Mouse (Mus musculus): ENCODE results near the gene Tacc3. TPM values are rescaled to one million over a fixed set of nuclear protein-coding genes. Genes with fewer than 3 reads are reported as not detected.

Tacc3 gene
- polyA plus RNA-seq, 1 experiment: 237 TPM

GRCm38 (mm10) chr5:33692393-33692792 lies 34.5 kb downstream of the Tacc3 start:
- no peaks in the 10 kb centered on the region for H3K4me1 ChIP-seq (ENCODE audit: control insufficient read depth, insufficient read depth, low read length)
- 8% methylated on average over 24 of the region's 24 CpGs for WGBS
- no peak overlapping the region for H3K27ac ChIP-seq (ENCODE audit: control insufficient read depth, insufficient read depth, low read depth, low read length, poor library complexity)
- H3K4me3 ChIP-seq (replicated peaks; ENCODE audit: control insufficient read depth, low read depth, low read length): no peak overlapping the region
- TF ChIP-seq CTCF (IDR thresholded peaks at IDR 0.05; ENCODE audit: control insufficient read depth, insufficient read depth, low read length): no peak
- TF ChIP-seq POLR2A (IDR thresholded peaks at IDR 0.05; ENCODE audit: borderline replicate concordance, control insufficient read depth, low read depth, low read length): no peak

- Histone ChIP-seq H3K4me1 (ENCODE audit: control insufficient read depth, insufficient read depth, low read length) (no peaks in the 10 kb centered on the region), H3K27ac (ENCODE audit: control insufficient read depth, insufficient read depth, low read depth, low read length, poor library complexity) (no peak overlapping the region), H3K4me3 (replicated peaks; ENCODE audit: control insufficient read depth, low read depth, low read length) (no peak overlapping the region)
- WGBS: 91% methylated on average over 9 of the region's 9 CpGs
- TF ChIP-seq POLR2A (IDR thresholded peaks at IDR 0.05; ENCODE audit: borderline replicate concordance, control insufficient read depth, low read depth, low read length) (no peak), CTCF (IDR thresholded peaks at IDR 0.05; ENCODE audit: control insufficient read depth, insufficient read depth, low read length) (no peak)
Observed at GRCm38 (mm10) chr5:33694461-33694847, 36.5 kb downstream of the Tacc3 start.

- TF ChIP-seq POLR2A (IDR thresholded peaks at IDR 0.05; ENCODE audit: borderline replicate concordance, control insufficient read depth, low read depth, low read length) (no peak), CTCF (IDR thresholded peaks at IDR 0.05; ENCODE audit: control insufficient read depth, insufficient read depth, low read length) (no peak)
- no peak overlapping the region for H3K4me3 ChIP-seq (replicated peaks; ENCODE audit: control insufficient read depth, low read depth, low read length)
- no peaks in the 10 kb centered on the region for H3K4me1 ChIP-seq (ENCODE audit: control insufficient read depth, insufficient read depth, low read length)
- H3K27ac ChIP-seq (ENCODE audit: control insufficient read depth, insufficient read depth, low read depth, low read length, poor library complexity): no peak overlapping the region
- 13% methylated on average over 71 of the region's 71 CpGs for WGBS
Observed at GRCm38 (mm10) chr5:33694848-33695717, 37.2 kb downstream of the Tacc3 start.

- Histone ChIP-seq H3K4me3 (replicated peaks; ENCODE audit: control insufficient read depth, low read depth, low read length) (no peak overlapping the region), H3K4me1 (ENCODE audit: control insufficient read depth, insufficient read depth, low read length) (no peaks in the 10 kb centered on the region), H3K27ac (ENCODE audit: control insufficient read depth, insufficient read depth, low read depth, low read length, poor library complexity) (no peak overlapping the region)
- 29% methylated on average over 24 of the region's 24 CpGs for WGBS
- TF ChIP-seq POLR2A (IDR thresholded peaks at IDR 0.05; ENCODE audit: borderline replicate concordance, control insufficient read depth, low read depth, low read length) (no peak), CTCF (IDR thresholded peaks at IDR 0.05; ENCODE audit: control insufficient read depth, insufficient read depth, low read length) (no peak)
Observed at GRCm38 (mm10) chr5:33695718-33696121, 37.8 kb downstream of the Tacc3 start.

- H3K27ac ChIP-seq (ENCODE audit: control insufficient read depth, insufficient read depth, low read depth, low read length, poor library complexity): no peak overlapping the region
- TF ChIP-seq POLR2A (IDR thresholded peaks at IDR 0.05; ENCODE audit: borderline replicate concordance, control insufficient read depth, low read depth, low read length): no peak
- TF ChIP-seq CTCF (IDR thresholded peaks at IDR 0.05; ENCODE audit: control insufficient read depth, insufficient read depth, low read length): no peak
- WGBS: 78% methylated on average over 5 of the region's 5 CpGs
- no peak overlapping the region for H3K4me3 ChIP-seq (replicated peaks; ENCODE audit: control insufficient read depth, low read depth, low read length)
- no peaks in the 10 kb centered on the region for H3K4me1 ChIP-seq (ENCODE audit: control insufficient read depth, insufficient read depth, low read length)
Observed at GRCm38 (mm10) chr5:33696430-33696829, 38.5 kb downstream of the Tacc3 start.

- H3K4me3 ChIP-seq (replicated peaks; ENCODE audit: control insufficient read depth, low read depth, low read length): no peak overlapping the region
- 70% methylated on average over 1 of the region's 1 CpGs for WGBS
- H3K27ac ChIP-seq (ENCODE audit: control insufficient read depth, insufficient read depth, low read depth, low read length, poor library complexity): no peak overlapping the region
- H3K4me1 ChIP-seq (ENCODE audit: control insufficient read depth, insufficient read depth, low read length): no peaks in the 10 kb centered on the region
- TF ChIP-seq CTCF (IDR thresholded peaks at IDR 0.05; ENCODE audit: control insufficient read depth, insufficient read depth, low read length) (no peak), POLR2A (IDR thresholded peaks at IDR 0.05; ENCODE audit: borderline replicate concordance, control insufficient read depth, low read depth, low read length) (no peak)
Observed at GRCm38 (mm10) chr5:33697534-33697933, 39.6 kb downstream of the Tacc3 start.

- Histone ChIP-seq H3K27ac (ENCODE audit: control insufficient read depth, insufficient read depth, low read depth, low read length, poor library complexity) (no peak overlapping the region), H3K4me1 (ENCODE audit: control insufficient read depth, insufficient read depth, low read length) (no peaks in the 10 kb centered on the region), H3K4me3 (replicated peaks; ENCODE audit: control insufficient read depth, low read depth, low read length) (no peak overlapping the region)
- TF ChIP-seq POLR2A (IDR thresholded peaks at IDR 0.05; ENCODE audit: borderline replicate concordance, control insufficient read depth, low read depth, low read length): no peak
- no peak for TF ChIP-seq CTCF (IDR thresholded peaks at IDR 0.05; ENCODE audit: control insufficient read depth, insufficient read depth, low read length)
- 67% methylated on average over 13 of the region's 13 CpGs for WGBS
Observed at GRCm38 (mm10) chr5:33697947-33698512, 40.1 kb downstream of the Tacc3 start.

- no peaks in the 10 kb centered on the region for H3K4me1 ChIP-seq (ENCODE audit: control insufficient read depth, insufficient read depth, low read length)
- H3K27ac ChIP-seq (ENCODE audit: control insufficient read depth, insufficient read depth, low read depth, low read length, poor library complexity): no peak overlapping the region
- 87% methylated on average over 5 of the region's 5 CpGs for WGBS
- TF ChIP-seq POLR2A (IDR thresholded peaks at IDR 0.05; ENCODE audit: borderline replicate concordance, control insufficient read depth, low read depth, low read length) (no peak), CTCF (IDR thresholded peaks at IDR 0.05; ENCODE audit: control insufficient read depth, insufficient read depth, low read length) (no peak)
- no peak overlapping the region for H3K4me3 ChIP-seq (replicated peaks; ENCODE audit: control insufficient read depth, low read depth, low read length)
Observed at GRCm38 (mm10) chr5:33698669-33699068, 40.7 kb downstream of the Tacc3 start.
